Mouse (Mus musculus) hindbrain, embryonic 14.5 days (tissue): Measurements from ENCODE around the gene Pate4. TPM values are rescaled to one million over a fixed set of nuclear protein-coding genes. Genes with fewer than 3 reads are reported as not detected.

Experiments used
- polyA plus RNA-seq: library from polyadenylated mRNA; unstranded; fragments of >200 nt; fragmentation: Nextera tagmentation; extraction: Ambion mirVana; gene quantifications from 2 replicates; pipeline ENCODE4 v1.2.1, GENCODE M21; 2014

Gene Pate4
- polyA plus RNA-seq, 1 experiment from 2014 or later = not detected

Other genes with a start within 250 kb of the Pate4 start
- gene Cdon, start 190.8 kb downstream of the Pate4 start, polyA plus RNA-seq = 3.1 and 5.0 TPM in 2 replicates
- gene Gm1113, start 93.7 kb downstream of the Pate4 start, polyA plus RNA-seq = not detected in 2 replicates
- 29.3 and 31.8 TPM in 2 replicates for gene Ddx25, start 53.4 kb downstream of the Pate4 start, polyA plus RNA-seq
- gene Pus3, start 53.3 kb downstream of the Pate4 start, polyA plus RNA-seq = 15.6 and 19.1 TPM in 2 replicates
- 0.47 TPM in 2 replicates for gene Pate2, start 41.7 kb downstream of the Pate4 start, polyA plus RNA-seq
- 14.4 and 18.2 TPM in 2 replicates for gene Hyls1, start 41.5 kb downstream of the Pate4 start, polyA plus RNA-seq
- not detected in 2 replicates for gene Pate3, start 36.3 kb upstream of the Pate4 start, polyA plus RNA-seq
- not detected in 2 replicates for gene Pate1, start 75.4 kb upstream of the Pate4 start, polyA plus RNA-seq
- not detected in 2 replicates for gene Gm17677, start 129.1 kb upstream of the Pate4 start, polyA plus RNA-seq
- not detected in 2 replicates for gene Gm17727, start 166.2 kb upstream of the Pate4 start, polyA plus RNA-seq
- gene Gm27235, start 178.2 kb upstream of the Pate4 start, polyA plus RNA-seq = not detected in 2 replicates
- not detected in 2 replicates for gene D730048I06Rik, start 178.2 kb upstream of the Pate4 start, polyA plus RNA-seq
- gene 9230110F15Rik, start 232.2 kb upstream of the Pate4 start, polyA plus RNA-seq = not detected in 2 replicates